Mouse (Mus musculus): ENCODE data around the gene Socs7.

Socs7 gene

DNA sequence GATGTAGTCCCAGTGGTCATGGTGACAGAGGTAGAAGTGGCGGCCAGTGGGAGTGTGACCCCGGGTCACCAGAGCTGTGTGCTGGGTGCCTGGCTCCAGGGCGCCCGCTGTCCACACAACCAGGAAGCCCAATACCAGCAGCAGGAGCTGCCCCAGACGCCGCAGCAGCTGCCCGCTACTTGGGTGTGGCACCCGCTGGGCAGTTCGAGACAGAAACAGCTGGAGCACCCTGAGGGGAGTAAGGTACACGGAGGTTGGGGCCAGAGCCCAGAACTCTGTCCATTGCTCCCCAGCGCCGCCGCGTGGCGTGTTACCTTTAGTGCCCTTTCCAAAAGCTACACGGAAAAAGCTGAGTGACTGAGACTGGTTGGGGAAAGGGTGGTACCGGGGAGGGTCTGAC is 18.7 kb upstream of the Socs7 start:
- DNase-seq (ENCODE audit: low read depth) = peak; percentile 73

DNA sequence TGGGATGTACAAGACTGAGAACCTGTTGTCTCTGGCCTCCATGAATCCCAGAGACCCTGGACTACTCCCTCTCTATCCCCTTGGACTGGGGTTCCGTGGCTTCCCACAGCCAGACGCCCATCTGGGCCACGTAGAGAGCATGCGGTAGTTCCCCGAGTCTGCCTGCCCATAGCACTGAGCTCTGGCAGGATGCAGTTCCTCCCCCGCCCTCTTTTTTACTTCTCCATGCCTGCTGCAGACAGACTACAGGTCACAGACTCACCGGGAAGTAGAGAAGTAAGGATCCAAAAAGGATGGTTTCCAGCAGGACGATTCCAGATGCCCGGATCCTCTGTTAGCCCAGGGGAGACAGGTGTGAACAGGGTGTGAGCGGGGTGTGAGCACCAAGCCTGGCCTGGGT is 16.9 kb upstream of the Socs7 start:
- no peak for DNase-seq (ENCODE audit: low read depth)

DNA sequence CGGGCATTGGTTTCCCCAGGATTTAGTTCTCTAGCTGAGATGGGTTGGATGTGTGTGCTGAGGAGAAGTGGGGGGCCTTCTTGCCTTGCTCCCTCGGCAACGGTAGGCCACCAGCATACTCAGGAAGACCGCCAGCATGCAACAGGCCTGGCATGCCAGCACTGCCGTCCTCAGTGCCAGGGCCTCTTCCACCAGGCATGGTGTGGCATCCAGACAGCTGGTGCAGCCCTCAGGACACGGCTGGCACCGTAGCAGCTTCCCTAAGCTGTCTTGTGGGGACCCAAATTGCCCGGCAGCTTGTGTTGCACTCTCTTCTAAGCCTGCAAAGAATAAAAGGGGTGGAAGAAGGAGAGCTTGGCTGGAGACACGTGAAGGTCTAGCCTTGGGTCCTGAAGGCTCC is 16.0 kb upstream of the Socs7 start:
- no peak for DNase-seq (ENCODE audit: low read depth)

- no peak for DNase-seq (ENCODE audit: low read depth)
Measured at GRCm38 (mm10) chr11:97347291-97347690, 15.1 kb upstream of the Socs7 start.

GRCm38 (mm10) chr11:97350035-97350434 is 12.3 kb upstream of the Socs7 start:
- no peak for DNase-seq (ENCODE audit: low read depth)

DNA sequence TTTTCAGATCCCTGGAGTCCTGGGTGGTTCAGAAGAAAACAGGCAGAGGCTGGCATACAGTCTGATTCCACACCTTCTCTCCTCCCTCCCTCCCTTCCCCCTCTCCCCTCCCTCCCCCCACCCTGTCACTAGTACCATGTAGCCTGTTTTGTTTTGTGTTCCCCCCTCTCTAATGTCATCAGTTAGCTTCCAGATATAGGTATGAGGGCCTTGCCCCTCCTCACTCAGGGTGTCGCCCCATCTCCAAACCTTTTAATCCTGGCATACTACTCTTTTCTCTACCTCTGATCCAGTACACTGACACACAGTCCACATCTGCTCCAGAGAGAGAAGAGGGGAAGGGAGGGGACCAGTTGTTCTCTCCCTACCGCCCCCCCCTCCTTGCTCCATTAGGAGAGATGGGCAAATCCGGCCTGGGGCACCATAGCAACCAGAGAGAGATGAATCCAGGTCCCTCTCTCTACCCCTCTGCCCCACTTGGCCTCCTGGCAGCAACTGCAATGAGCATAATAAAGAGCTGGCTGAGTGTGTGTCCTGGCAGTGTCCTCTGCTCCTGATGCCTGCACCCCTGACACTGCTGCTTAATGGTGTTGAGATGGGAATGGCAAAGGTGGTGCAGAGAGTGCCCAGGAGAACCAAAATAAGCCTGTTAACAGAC is 10.2 kb upstream of the Socs7 start, which contains the start of gene Gpr179:
Gene Gpr179 (minus strand): TSS at position 51 of the 658 bp plus-strand sequence.
- DNase-seq (ENCODE audit: low read depth) = no peak

DNA sequence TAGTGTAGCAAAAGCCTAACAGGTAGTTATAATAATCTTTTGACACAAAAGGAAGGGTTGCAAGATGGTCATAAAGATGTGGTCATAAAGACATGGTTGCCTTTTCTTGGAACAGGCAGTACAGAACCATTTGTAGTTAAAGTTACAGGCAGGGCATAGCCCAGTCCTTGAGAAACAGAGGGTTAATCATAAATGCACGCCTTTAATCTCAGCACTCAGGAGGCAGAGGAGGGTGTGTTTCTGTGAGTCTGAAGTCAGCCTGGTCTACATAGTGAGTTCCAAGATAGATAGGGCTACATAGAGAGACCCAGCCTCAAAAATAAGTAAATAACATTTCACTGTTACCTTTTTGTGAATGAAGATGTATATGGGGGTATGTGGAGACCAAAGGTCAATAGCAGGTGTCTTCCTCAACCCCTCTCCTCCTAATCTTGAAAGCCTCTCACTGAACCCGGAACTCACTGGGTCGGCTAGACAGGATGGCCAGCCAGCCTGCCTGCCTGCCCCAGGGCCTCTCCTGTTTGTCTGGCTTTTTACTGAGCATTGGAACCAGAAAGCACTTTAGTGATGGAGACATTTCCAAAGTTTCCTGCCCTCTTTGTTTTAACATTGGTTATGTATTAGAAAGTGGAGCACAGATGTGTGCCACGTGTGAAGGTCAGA is 9.3 kb upstream of the Socs7 start:
- DNase-seq (ENCODE audit: low read depth) = no peak

- no peak for DNase-seq (ENCODE audit: low read depth)
Measured at GRCm38 (mm10) chr11:97354646-97355045, 7.7 kb upstream of the Socs7 start.

DNA sequence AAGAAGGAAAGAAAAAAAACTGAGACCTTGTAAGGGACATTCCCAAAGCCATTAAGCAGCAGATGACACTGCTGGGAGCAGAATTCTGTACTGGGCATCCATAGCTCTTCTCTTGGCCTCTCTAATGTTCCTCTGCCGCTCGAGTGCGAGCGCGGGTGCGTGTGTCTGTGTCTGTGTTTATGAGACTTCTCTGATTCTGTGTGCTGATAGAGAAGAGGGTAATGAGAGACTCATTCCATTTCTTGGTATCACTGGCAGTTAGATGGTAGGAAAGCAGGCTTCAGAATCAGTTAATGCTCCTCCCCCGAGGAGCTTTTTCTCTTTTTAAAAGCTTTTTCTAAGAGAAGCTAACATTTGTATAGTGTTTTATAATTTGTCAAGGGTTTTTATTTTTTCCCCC is 7.1 kb upstream of the Socs7 start:
- no peak for DNase-seq (ENCODE audit: low read depth)

GRCm38 (mm10) chr11:97357663-97358062 is 4.7 kb upstream of the Socs7 start:
- DNase-seq (ENCODE audit: low read depth) = peak; percentile 93

- no peak for DNase-seq (ENCODE audit: low read depth)
Measured at GRCm38 (mm10) chr11:97362649-97362942, 245 bp downstream of the Socs7 start.

DNA sequence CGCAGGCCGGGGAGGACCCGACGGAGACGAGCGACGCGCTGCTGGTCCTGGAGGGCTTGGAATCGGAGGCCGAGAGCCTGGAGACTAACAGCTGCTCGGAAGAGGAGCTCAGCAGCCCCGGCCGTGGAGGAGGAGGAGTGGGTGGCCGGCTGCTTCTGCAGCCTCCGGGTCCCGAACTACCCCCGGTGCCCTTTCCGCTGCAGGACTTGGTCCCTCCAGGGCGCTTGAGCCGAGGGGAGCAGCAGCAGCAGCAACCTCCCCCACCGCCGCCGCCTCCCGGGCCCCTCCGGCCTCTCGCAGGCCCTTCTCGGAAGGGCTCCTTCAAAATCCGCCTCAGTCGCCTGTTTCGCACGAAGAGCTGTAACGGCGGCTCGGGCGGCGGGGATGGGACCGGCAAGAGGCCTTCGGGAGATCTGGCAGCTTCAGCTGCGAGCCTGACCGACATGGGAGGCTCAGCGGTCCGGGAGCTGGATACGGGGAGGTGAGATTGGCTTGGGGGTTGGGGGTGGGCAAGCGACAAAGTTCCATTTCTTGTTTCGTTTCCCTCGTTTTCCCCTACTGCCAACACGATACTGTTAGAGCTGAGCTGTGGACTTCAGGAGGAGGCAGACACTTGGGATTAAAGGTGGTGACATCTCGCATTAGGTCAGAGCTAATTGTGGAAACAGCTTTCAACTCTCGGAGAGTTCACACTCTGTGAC is 742 bp downstream of the Socs7 start:
- peak; percentile 58 for DNase-seq (ENCODE audit: low read depth)

GRCm38 (mm10) chr11:97363644-97363995 is 1.3 kb downstream of the Socs7 start:
- no peak for DNase-seq (ENCODE audit: low read depth)

- no peak for DNase-seq (ENCODE audit: low read depth)
Measured at GRCm38 (mm10) chr11:97365556-97365955, 3.2 kb downstream of the Socs7 start.

DNA sequence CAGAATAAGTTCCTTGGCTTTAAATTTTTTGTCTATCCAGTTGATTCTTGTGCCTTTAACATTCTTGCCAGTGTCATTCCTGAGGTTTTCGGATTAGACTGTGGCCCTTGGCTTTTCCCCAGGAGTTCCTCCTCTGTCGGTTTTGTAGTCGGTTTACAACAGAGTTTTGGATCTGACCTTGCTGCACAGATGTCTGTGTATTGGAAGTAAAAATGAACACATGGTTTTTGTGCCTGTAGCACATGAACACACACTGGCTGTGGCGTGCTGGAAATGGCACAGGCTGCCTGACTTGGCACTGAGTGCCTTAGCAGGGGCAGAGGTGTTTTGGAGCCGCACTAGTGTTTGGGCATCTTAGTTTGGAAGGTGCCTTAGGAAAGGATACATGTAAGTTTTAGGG is 6.2 kb downstream of the Socs7 start:
- DNase-seq (ENCODE audit: low read depth) = no peak

GRCm38 (mm10) chr11:97370329-97371091 is 8.2 kb downstream of the Socs7 start:
- no peak for DNase-seq (ENCODE audit: low read depth)

DNA sequence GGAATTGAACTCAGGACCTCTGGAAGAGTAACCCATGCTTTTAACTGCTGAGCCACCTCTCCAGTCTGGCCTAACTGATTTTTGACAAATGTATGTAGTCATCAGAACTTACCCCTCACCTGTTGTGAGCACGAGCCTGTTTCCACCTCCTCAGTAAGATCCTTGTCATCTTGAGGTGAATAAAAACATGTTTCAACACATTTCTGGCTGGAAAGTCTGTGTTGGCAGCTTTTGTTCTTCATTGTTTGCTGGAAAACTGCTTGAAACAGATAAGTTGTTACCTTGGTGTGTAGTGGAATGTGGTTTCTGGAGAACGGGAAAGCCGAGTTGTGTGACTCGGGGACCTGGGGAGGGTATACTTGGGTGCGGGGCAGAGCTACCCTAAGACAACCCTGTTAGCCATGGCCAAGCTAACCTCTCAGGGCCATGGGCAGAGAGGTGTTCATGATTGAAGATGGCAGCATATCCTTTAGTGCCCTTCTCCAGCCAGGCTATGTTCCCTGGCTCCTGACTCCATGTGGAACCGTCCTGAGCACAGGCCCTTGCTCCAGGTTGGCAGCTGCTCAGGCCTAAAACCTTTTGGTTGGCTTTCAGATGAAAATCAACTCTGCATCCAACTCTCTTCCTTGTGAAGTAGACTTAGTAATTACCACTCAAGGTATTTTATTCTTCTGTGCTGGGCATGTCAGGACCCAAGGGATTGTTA is 10.0 kb downstream of the Socs7 start:
- DNase-seq (ENCODE audit: low read depth) = no peak

- DNase-seq (ENCODE audit: low read depth) = no peak
Measured at GRCm38 (mm10) chr11:97373402-97373801, 11.1 kb downstream of the Socs7 start.

DNA sequence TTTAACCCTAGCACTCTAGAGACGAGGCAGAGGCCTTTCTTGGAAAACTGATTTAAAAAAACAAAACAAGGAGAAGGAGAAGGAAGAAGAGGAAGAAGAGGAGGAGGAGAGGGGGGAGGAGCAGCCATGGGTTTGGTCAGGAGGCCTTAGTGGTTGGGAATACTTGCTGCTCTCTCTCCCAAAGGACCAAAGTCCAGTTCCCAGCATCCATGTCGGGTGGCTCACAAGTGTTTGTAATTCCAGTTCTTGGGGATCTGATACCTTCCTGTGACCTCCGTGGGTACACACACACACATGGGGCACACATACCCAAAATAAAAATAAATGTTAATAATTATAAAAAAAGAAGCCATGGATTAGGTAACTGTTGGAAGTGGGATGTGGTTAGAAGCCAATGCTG is 17.7 kb downstream of the Socs7 start:
- no peak for DNase-seq (ENCODE audit: low read depth)

- no peak for DNase-seq (ENCODE audit: low read depth)
Measured at GRCm38 (mm10) chr11:97383017-97383416, 20.7 kb downstream of the Socs7 start.

DNA sequence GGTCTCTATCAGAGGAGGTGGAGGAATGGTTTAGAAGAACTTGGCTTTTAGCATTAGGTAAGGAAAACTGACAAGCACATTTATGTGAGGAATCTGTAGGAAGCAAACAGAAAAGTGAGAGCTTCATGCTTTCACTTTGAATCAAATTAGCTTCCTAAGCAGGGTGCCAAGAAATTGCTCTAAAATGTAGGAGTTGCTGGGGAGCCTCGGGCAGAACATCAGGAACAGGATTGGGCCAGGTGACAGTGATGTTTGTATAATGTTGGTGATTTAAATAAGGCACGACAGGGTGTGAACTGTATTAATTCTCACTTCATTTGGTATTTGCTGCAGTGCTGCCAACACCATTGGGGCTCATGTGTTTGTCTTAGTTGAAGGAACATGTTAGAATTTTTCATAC is 21.4 kb downstream of the Socs7 start:
- no peak for DNase-seq (ENCODE audit: low read depth)

DNA sequence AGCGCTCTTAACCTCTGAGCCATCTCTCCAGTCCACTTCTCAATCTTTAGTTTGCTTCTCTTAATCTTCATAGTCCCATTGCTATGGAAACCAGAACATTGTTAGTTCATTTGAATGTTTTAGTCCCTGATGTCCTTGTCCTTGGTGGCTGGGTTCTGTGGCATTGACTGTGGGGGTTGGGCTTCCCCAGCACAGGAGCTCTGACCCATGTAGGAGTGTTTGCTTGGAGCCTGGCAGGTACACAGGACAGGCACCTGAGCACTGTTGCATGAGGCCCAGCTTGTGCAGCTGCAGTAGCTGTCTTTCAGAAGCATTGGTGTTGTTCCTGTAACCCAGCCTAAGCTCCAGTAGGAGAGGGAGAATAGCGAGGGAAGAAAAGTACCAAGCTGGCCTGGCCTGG is 25.5 kb downstream of the Socs7 start:
- no peak for DNase-seq (ENCODE audit: low read depth)
